Mouse (Mus musculus) urinary bladder, adult 2 months (tissue): ENCODE data around the gene Syn3. TPM values are rescaled to one million over a fixed set of nuclear protein-coding genes. Genes with fewer than 3 reads are reported as not detected.

ENCODE experiments used
- DNase-seq: peaks from one replicate; pipeline ENCODE4 v3.0.0; 2022; ENCODE audit warnings: low spot score
- polyA plus RNA-seq: library from polyadenylated mRNA; depleted of rRNA; stranded (reverse); fragments of >200 nt; gene quantifications from 2 replicates; pipeline ENCODE4 v1.2.3, GENCODE M21; 2012

Syn3 gene
- polyA plus RNA-seq, 1 experiment, result 0.73 TPM

GRCm38 (mm10) chr10:86310527-86310926, 188.2 kb downstream of the Syn3 start:
- no peak for DNase-seq

GRCm38 (mm10) chr10:86307235-86307634, 191.5 kb downstream of the Syn3 start:
- no peak for DNase-seq

- no peak for DNase-seq
Observed at GRCm38 (mm10) chr10:86304583-86304982, 194.1 kb downstream of the Syn3 start.

GRCm38 (mm10) chr10:86303495-86303876, 195.2 kb downstream of the Syn3 start:
- no peak for DNase-seq

- peak; percentile 52 for DNase-seq
Observed at GRCm38 (mm10) chr10:86302761-86303494, 195.8 kb downstream of the Syn3 start.

GRCm38 (mm10) chr10:86302318-86302648, 196.4 kb downstream of the Syn3 start:
- DNase-seq, result no peak

GRCm38 (mm10) chr10:86301593-86302317, 196.9 kb downstream of the Syn3 start:
- no peak for DNase-seq

GRCm38 (mm10) chr10:86301117-86301490, 197.6 kb downstream of the Syn3 start:
- no peak for DNase-seq

GRCm38 (mm10) chr10:86300293-86301116, 198.2 kb downstream of the Syn3 start, which contains the start of gene Timp3:
Timp3 (plus strand) TSS chr10:86300372.
- peak; percentile 56 for DNase-seq

GRCm38 (mm10) chr10:86299795-86300194, 198.9 kb downstream of the Syn3 start:
- no peak for DNase-seq

- DNase-seq, result no peak
Observed at GRCm38 (mm10) chr10:86298326-86298725, 200.4 kb downstream of the Syn3 start.

- no peak for DNase-seq
Observed at GRCm38 (mm10) chr10:86297307-86297706, 201.4 kb downstream of the Syn3 start.

GRCm38 (mm10) chr10:86296111-86296510, 202.6 kb downstream of the Syn3 start:
- peak; percentile 55 for DNase-seq

- no peak for DNase-seq
Observed at GRCm38 (mm10) chr10:86295454-86296098, 203.1 kb downstream of the Syn3 start.

GRCm38 (mm10) chr10:86294599-86295365, 203.9 kb downstream of the Syn3 start:
- no peak for DNase-seq

- no peak for DNase-seq
Observed at GRCm38 (mm10) chr10:86293880-86294279, 204.8 kb downstream of the Syn3 start.

GRCm38 (mm10) chr10:86290109-86290771, 208.5 kb downstream of the Syn3 start:
- DNase-seq, result no peak

GRCm38 (mm10) chr10:86286508-86286907, 212.2 kb downstream of the Syn3 start:
- DNase-seq, result no peak

- no peak for DNase-seq
Observed at GRCm38 (mm10) chr10:86281238-86281637, 217.5 kb downstream of the Syn3 start.

- DNase-seq, result no peak
Observed at GRCm38 (mm10) chr10:86279579-86280168, 219.0 kb downstream of the Syn3 start.
